Mouse (Mus musculus) stomach, embryonic 14.5 days (tissue): ENCODE data around the gene Morn1. TPM values are rescaled to one million over a fixed set of nuclear protein-coding genes. Genes with fewer than 3 reads are reported as not detected.

Source experiments
- ATAC-seq: fragments of 200-750 bp; cut with Nextera tagmentation; 2 replicates; pipeline ENCODE4 v1.8.0; 2017; ENCODE audit warnings: low read depth, moderate TSS enrichment; ENCODE audit not compliant: insufficient number of reproducible peaks, insufficient read depth, low FRiP score
- H3K27ac ChIP-seq: fragments of 300-500 bp; sonication (generic); 2 replicates; pipeline ENCODE4 v1.5.1; 2014; ENCODE audit warnings: mild to moderate bottlenecking, low read length, moderate library complexity, mixed read lengths
- H3K27me3 ChIP-seq: fragments of 300-500 bp; sonication (generic); 2 replicates; pipeline ENCODE4 v1.6.1; 2014; ENCODE audit warnings: low read length, control low read depth, mixed read lengths; ENCODE audit not compliant: control insufficient read depth, insufficient read depth
- H3K36me3 ChIP-seq: fragments of 300-500 bp; sonication (generic); 2 replicates; pipeline ENCODE4 v1.6.1; 2014; ENCODE audit warnings: mild to moderate bottlenecking, control low read depth, low read length, moderate library complexity, mixed read lengths; ENCODE audit not compliant: control insufficient read depth, insufficient read depth
- H3K4me1 ChIP-seq: fragments of 300-500 bp; sonication (generic); 2 replicates; pipeline ENCODE4 v1.6.1; 2014; ENCODE audit warnings: low read length, control low read depth, mixed read lengths; ENCODE audit not compliant: control insufficient read depth, insufficient read depth
- H3K4me2 ChIP-seq: fragments of 300-500 bp; sonication (generic); replicated peaks from 2 replicates; pipeline ENCODE4 v1.6.1; 2014; ENCODE audit warnings: low read depth, low read length, control low read depth
- H3K4me3 ChIP-seq: fragments of 300-500 bp; sonication (generic); 2 replicates; pipeline ENCODE4 v1.5.1; 2014; ENCODE audit warnings: low read depth, low read length, control low read depth
- H3K9ac ChIP-seq: fragments of 300-500 bp; sonication (generic); replicated peaks from 2 replicates; pipeline ENCODE4 v1.6.1; 2014; ENCODE audit warnings: low read depth, mild to moderate bottlenecking, control low read depth, low read length, moderate library complexity, mixed read lengths
- H3K9me3 ChIP-seq: fragments of 300-500 bp; sonication (generic); 2 replicates; pipeline ENCODE4 v1.6.1; 2016; ENCODE audit warnings: low read depth, low read length, control low read depth; ENCODE audit not compliant: control insufficient read depth
- WGBS: fragments of 180-500 bp; shearing (Covaris S2); extraction: QIAGEN DNeasy Blood & Tissue Kit; methylation state at CpG from one replicate; pipeline ENCODE4 v1.1.7; 2014; 5-methylcytosine and 5-hydroxymethylcytosine counted together
- polyA plus RNA-seq: library from polyadenylated mRNA; unstranded; fragments of >200 nt; fragmentation: Nextera tagmentation; extraction: Ambion mirVana; gene quantifications from 2 replicates; pipeline ENCODE4 v1.2.1, GENCODE M21; 2014

Gene Morn1
- polyA plus RNA-seq, 1 experiment from 2014 or later, result 4.8 TPM

DNA sequence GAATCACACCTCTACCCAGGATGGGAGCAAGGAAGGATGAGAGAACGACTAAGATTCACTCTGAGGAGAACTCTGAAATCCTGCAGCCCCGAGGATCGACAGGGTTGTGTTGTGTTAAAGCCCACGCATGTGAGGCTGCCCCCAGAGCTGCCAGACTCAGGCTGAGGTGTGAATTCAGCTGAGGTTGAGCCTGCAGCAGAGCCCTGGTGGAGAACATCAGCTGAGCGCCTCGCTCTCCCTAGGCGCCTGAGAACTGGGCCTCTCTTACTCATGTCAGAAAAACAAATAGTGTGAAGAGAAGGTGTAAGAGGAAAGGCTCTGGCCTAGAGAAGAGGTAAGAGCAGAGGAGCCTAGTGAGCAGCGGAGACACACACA is 72.2 kb downstream of the Morn1 start:
- H3K4me2 ChIP-seq, result no peak overlapping the region
- no peak overlapping the region for H3K9ac ChIP-seq
- no peaks in the 10 kb centered on the region for H3K27me3 ChIP-seq
- no peak for ATAC-seq
- H3K4me1 ChIP-seq, result peaks cover 23% of the 10 kb centered on the region
- no peak overlapping the region for H3K27ac ChIP-seq
- H3K9me3 ChIP-seq, result no peaks in the 10 kb centered on the region
- 62% methylated on average over 8 of the region's 8 CpGs for WGBS
- peaks cover 44% of the 10 kb centered on the region for H3K36me3 ChIP-seq
- no peak overlapping the region for H3K4me3 ChIP-seq

- no peak for ATAC-seq
- 0 out of 2 replicates have a peak, but pooled peaks cover 3% of the 10 kb centered on the region for H3K9me3 ChIP-seq
- WGBS, result 67% methylated on average over 7 of the region's 7 CpGs
- no peak overlapping the region for H3K9ac ChIP-seq
- peak overlapping the region; percentile 58; the same call in 1 of the 2 replicates for H3K27ac ChIP-seq
- H3K36me3 ChIP-seq, result peaks cover 20% of the 10 kb centered on the region
- H3K4me3 ChIP-seq, result no peak overlapping the region
- H3K4me1 ChIP-seq, result peaks cover 37% of the 10 kb centered on the region
- H3K27me3 ChIP-seq, result no peaks in the 10 kb centered on the region
- no peak overlapping the region for H3K4me2 ChIP-seq
These were observed 76.3 kb downstream of the Morn1 start for GRCm38 (mm10) chr4:155162433-155163319.

DNA sequence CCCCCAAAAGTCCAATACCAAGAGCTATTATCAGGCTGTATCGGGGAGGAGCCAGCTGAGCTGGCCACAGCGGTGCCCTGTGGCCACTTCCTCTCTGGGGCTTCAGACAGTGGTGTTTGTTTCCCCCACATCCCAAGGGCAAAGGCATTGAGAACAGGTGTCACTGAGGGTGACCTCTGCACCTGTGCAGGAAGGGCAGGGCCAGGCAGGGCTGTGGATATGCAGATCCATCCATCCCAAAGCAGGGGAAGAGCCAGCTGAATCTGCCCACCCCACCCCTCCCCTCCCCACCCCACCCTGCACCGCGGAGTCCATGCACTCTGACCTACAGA is 76.9 kb downstream of the Morn1 start:
- Histone ChIP-seq H3K9me3 (0 out of 2 replicates have a peak, but pooled peaks cover 3% of the 10 kb centered on the region), H3K4me2 (no peak overlapping the region), H3K4me3 (no peak overlapping the region), H3K27ac (peak overlapping the region; percentile 58; the same call in 1 of the 2 replicates), H3K4me1 (peaks cover 37% of the 10 kb centered on the region), H3K27me3 (no peaks in the 10 kb centered on the region), H3K36me3 (peaks cover 14% of the 10 kb centered on the region), H3K9ac (no peak overlapping the region)
- 27% methylated on average over 4 of the region's 4 CpGs for WGBS
- no peak for ATAC-seq

DNA sequence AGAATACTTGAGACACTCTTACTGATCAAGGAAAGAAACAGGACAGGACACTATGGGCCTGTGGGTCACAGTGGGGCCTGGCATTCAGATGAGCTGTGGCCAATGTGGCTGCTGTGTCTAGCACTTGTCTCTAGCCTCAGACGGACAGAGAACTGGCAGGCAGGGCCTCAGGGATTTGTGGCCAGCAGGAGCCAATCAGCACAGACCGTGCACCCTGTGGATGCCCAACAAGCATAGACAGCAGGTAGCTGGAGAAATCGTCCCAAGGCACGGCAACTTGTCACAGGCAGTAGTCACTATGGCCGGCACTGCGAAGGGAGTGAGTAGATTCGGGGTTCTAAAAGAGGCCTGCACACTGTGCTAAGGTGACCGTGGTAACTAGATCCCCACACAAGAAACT is 77.3 kb downstream of the Morn1 start:
- peaks cover 37% of the 10 kb centered on the region for H3K4me1 ChIP-seq
- no peaks in the 10 kb centered on the region for H3K27me3 ChIP-seq
- 61% methylated on average over 8 of the region's 8 CpGs for WGBS
- H3K4me2 ChIP-seq, result no peak overlapping the region
- H3K36me3 ChIP-seq, result peaks cover 10% of the 10 kb centered on the region
- peak overlapping the region; percentile 58; the same call in 1 of the 2 replicates for H3K27ac ChIP-seq
- ATAC-seq, result no peak
- no peak overlapping the region for H3K4me3 ChIP-seq
- H3K9ac ChIP-seq, result 0 out of 2 replicates have a peak overlapping the region, but pooled peaks have one; percentile 14
- 0 out of 2 replicates have a peak, but pooled peaks cover 3% of the 10 kb centered on the region for H3K9me3 ChIP-seq

DNA sequence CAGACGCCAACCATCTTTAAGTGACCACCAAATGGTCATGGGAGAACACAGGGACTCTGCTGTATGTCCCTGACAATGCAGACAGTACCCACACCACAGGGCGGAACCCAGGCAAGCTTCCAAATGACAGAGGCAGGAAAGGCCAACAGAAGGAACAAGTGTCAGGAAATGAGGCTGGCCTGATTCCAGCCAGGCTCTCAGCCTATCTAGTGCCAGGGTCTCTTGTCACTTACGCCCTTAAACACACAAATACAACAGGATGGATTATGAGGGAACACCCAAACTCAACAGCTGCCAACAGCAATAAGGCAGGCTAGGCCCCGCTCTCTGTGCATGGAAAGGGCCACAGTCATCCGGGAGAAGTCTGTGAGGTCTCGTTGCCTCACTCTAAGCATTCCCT is 78.2 kb downstream of the Morn1 start:
- Histone ChIP-seq H3K27ac (no peak overlapping the region), H3K36me3 (peaks cover 2% of the 10 kb centered on the region), H3K9me3 (0 out of 2 replicates have a peak, but pooled peaks cover 3% of the 10 kb centered on the region), H3K27me3 (no peaks in the 10 kb centered on the region), H3K4me2 (no peak overlapping the region), H3K9ac (no peak overlapping the region), H3K4me3 (no peak overlapping the region), H3K4me1 (peaks cover 40% of the 10 kb centered on the region)
- no peak for ATAC-seq
- WGBS, result 77% methylated on average over 6 of the region's 6 CpGs

- Histone ChIP-seq H3K27me3 (no peaks in the 10 kb centered on the region), H3K4me1 (peaks cover 46% of the 10 kb centered on the region), H3K9ac (no peak overlapping the region), H3K4me2 (no peak overlapping the region), H3K36me3 (no peaks in the 10 kb centered on the region), H3K9me3 (0 out of 2 replicates have a peak, but pooled peaks cover 3% of the 10 kb centered on the region), H3K27ac (no peak overlapping the region), H3K4me3 (no peak overlapping the region)
- ATAC-seq, result no peak
These were observed 79.5 kb downstream of the Morn1 start for GRCm38 (mm10) chr4:155165861-155166260.

- H3K27ac ChIP-seq, result no peak overlapping the region
- no peaks in the 10 kb centered on the region for H3K27me3 ChIP-seq
- 0 out of 2 replicates have a peak, but pooled peaks cover 3% of the 10 kb centered on the region for H3K9me3 ChIP-seq
- WGBS, result 92% methylated on average over 8 of the region's 8 CpGs
- H3K36me3 ChIP-seq, result no peaks in the 10 kb centered on the region
- H3K4me3 ChIP-seq, result no peak overlapping the region
- peaks cover 47% of the 10 kb centered on the region for H3K4me1 ChIP-seq
- no peak for ATAC-seq
- no peak overlapping the region for H3K4me2 ChIP-seq
- no peak overlapping the region for H3K9ac ChIP-seq
These were observed 82.5 kb downstream of the Morn1 start for GRCm38 (mm10) chr4:155168835-155169252.

DNA sequence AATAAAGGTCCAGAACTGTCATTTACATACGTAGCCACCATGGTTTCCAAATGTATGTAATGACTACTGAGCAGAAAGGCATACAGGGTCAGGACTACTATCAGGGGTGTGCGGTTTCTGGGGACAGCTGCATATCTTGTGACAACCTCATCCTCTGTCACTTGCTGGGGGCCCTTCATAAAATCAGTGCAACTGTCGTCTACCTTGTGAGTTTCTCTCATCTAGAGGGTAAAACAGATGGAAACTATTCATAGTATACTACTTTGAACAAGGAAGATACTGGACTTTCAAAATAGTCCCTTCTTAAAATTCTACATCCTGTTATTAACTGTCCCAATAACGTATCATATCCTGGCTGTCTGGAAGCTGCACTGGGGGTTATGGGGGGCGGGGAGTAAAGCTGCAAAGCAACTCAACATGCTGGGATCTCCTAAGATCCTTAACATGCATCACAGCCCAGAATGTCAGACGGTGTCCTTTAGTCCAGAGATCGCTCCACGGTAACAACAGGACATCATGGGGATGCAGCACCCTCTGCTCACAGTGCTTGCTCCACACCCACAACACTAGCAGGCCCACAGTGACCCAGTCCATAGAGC is 84.3 kb downstream of the Morn1 start:
- WGBS, result 74% methylated on average over 8 of the region's 8 CpGs
- H3K9ac ChIP-seq, result no peak overlapping the region

More for the DNA sequence above, 84.3 kb downstream of the Morn1 start:
- Histone ChIP-seq H3K4me3 (no peak overlapping the region), H3K9me3 (no peaks in the 10 kb centered on the region), H3K4me2 (no peak overlapping the region), H3K36me3 (no peaks in the 10 kb centered on the region), H3K4me1 (peaks cover 51% of the 10 kb centered on the region), H3K27ac (no peak overlapping the region), H3K27me3 (no peaks in the 10 kb centered on the region)
- no peak for ATAC-seq
